Mouse (Mus musculus) activated CD4-positive, CD25-positive, alpha-beta regulatory T cell, adult 4 months (primary cell): ENCODE results near the gene Lamtor4. TPM values are rescaled to one million over a fixed set of nuclear protein-coding genes. Genes with fewer than 3 reads are reported as not detected.
"Not testable (repeated sequence)": the region's sequence is repeated elsewhere in the genome, so short reads cannot be mapped to it uniquely, and the experiment has no call there.

Experiments
- ATAC-seq: one replicate; pipeline ENCODE4 v1.8.0; 2017
- polyA plus RNA-seq, 2 experiments: library from polyadenylated mRNA; unstranded; fragments of 100-300 nt; shearing (Covaris generic); gene quantifications; one replicate each; pipeline ENCODE4 v1.2.1; 2017

Lamtor4 gene
- polyA plus RNA-seq, result 100 to 1,000 TPM; 112 to 123 TPM

DNA sequence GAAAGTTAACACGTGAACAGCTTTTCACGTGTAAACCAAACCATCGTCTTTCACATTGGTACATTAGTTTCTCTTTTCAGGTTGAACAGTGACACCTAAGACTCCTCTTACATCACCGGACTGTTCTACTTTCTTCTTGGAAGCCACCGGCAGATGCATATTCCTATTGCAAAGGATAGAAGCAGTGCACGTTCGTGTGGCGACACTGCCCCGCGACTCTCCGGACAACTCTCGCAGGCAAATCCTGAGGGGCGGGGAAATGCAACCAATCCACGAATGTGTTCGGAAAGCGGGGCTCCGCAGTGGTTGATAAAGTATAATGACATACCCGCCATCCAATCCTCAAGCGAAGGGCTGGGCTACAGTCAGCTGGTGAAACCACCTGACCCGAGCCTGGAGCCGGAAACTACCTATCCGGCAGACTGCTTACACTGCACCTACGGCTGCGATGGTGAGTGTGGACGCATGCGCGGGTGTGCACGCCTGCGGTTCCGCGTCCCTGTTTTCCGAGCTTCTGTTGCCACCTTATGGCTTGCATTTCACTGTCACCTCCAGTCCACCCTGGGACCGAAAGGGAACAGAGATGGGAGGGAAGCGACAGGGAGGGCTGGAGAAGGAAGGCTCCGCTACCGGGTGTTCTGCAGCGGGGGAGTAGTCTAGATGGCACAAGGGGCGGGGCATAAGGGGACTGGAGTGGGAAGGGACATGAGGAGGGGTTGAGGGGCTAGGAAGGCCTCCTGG, at the start of gene Lamtor4:
TSS of gene Lamtor4 (plus strand) at position 130 of the 741 bp plus-strand sequence.
- peak; percentile 97 for ATAC-seq

DNA sequence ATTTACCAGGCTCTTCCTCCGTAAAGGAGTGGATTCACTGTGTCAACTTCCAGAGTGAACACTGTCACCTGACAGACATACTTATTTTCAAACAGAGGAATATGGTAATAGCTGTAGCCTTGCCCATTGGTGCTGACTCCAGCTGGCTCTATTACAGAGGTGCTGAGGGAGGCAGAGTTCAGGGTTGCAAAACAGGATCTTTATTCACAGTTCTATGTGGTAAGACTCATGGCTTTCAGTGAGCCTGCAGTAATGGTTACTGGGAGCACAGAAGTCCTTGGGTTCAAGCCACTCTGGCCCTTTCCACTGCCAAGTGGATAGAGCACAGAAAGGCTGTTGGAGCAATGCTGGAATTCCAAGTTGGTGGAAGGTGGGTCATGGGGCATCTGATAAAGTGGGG, 48.0 kb upstream of the Lamtor4 start:
- no peak for ATAC-seq

DNA sequence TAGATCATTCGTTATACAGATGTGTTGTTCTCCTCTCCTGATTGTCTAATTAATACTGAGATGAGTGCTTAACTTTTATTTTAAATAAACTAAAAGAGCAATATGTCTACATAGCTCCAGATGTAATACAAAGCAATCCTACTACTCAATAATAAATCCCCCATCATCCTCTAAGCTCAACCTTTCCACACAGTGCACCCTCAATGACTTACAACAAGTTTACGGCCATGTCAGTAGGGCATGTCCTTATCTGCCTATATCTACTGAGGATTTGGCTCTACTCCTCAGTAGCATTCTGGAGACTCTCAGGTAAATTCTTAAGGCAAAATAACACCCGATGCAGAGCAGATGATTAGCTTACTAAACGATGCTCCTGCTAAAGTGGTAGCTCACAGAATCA, 47.4 kb upstream of the Lamtor4 start:
- ATAC-seq, result no peak

DNA sequence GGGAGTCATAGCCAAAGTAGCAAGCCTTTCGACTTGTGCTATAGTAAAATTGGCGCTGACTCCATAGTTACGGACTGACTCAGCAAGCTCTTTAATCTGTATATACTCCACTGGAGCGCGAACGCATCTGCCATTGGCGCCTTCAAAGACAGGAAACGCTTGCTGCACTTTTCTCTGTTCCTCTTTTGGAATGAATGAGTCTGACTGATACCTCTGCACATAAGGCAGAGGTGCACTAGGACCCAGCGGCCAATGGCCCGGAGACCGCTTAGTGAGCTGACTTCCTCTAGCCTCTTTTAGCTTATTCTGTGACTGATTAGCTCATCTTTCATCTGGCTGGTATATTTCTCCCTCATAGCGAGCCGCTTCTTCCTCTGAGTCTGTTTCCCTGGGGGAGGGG, 38.6 kb upstream of the Lamtor4 start:
- ATAC-seq, result not testable (repeated sequence)

DNA sequence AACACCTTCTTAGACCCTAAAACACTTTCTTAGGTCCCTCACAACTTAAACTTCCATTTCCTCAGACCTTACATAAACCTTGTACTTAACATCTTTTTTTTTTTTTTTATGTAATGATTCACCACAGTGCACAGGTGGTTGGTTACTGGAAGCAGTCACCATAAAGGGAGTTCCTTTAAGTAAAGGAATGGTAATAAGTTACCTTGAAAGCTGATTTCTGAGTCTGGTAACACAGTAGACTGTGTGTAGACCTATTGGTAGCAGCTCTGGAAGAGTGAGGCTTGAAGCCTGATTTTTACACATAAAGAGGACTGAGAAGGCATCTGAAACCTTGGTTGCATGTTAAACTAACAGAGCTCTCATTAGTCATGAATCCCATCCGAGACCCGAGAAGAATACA, 35.4 kb upstream of the Lamtor4 start:
- ATAC-seq, result no peak

DNA sequence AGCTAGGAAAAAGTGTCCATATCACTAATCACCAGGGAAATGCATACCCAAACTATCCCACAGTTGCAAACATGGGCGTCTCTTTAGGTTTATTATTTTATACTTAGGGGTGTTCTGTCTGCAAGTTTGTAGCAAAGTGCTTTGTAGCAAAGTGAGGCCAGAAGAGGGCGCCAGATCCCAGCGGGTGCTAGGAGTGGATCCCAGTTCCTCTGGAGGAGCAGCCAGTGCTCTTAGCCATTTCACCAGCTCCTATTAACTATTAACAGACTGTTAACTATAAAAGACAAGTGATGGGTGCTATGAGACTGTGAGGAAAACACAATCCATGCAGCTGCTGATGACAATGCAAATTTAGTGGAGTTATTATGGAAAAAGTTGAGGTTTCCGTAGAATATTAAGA, 33.2 kb upstream of the Lamtor4 start:
- no peak for ATAC-seq

DNA sequence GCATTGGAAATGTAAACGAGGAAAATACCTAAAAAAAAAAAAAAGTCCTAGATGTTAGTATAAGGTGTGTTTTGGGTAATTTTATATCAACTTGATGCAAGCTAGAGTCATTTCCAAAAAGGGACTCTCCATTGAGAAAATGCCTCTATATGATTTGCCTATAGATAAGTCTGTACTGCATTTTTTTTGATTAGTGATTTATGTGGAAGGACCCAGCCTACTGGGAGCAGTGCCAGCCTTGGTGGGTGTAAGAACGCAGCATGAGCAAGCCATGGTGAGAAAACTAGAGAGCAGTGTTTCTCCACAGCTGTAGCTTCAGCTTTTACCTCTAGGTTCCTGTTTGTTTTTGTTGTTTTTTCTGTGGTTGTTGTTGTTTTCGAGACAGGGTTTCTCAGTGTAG, 32.0 kb upstream of the Lamtor4 start:
- ATAC-seq, result no peak

DNA sequence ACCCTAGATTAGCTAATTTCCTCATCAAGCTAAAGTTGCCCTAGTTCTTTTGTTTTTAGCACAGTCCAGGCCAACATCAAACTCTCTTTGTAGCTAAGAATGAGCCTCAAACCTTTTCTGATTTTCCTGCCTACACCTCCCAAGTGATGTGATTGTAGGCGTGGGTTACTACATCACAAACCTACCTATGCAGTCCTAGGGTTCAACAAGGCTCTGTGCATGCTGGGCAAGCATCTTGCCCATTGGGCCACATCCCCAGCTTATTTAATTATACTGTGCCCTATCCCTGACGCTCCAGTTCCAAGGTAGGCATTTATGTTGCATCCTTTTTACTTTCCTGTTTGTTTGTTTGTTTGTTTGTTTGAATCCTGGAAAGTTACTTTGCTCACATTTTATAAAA, 29.6 kb upstream of the Lamtor4 start, which contains the start of gene Nxpe5:
TSS of gene Nxpe5 (plus strand) at position 199 of the 400 bp plus-strand sequence.
- no peak for ATAC-seq

DNA sequence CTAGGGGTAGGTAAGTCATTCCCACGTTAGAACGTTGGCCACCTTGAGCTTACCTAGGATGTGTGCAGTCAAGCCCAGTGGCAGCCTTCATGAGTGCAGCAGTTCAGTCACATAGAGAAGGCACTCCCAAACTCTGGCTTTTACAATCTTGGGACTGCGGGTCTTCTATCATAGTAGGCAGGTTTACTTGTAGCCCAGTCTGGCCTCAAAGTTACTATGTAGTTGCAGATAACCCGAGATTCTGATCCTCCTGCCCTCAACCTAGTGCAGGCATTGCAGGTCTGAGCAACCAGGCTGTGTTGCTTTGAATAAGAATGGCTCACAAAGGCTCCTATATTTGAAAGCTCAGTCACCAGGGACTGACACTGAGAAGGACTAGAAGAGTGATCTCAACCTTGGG, 28.8 kb upstream of the Lamtor4 start:
- ATAC-seq, result no peak

DNA sequence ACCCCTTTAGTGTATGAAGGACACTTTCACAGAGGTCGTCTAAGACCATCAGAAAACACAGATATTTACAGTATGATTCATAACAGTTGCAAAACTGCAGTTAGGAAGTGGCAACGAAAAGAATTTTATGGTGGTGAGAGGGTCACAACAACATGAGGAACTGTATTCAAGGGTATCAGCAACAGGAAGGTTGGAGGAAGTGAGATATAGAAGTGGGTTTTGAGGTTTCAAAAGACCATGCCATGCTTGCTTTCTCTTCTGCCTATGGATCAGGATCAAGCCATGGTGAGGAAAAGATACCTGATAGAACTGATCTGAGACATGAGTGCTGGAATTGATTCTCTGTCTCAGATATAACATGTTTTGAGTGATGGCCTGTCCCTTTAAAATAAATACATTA, 27.9 kb upstream of the Lamtor4 start:
- no peak for ATAC-seq

DNA sequence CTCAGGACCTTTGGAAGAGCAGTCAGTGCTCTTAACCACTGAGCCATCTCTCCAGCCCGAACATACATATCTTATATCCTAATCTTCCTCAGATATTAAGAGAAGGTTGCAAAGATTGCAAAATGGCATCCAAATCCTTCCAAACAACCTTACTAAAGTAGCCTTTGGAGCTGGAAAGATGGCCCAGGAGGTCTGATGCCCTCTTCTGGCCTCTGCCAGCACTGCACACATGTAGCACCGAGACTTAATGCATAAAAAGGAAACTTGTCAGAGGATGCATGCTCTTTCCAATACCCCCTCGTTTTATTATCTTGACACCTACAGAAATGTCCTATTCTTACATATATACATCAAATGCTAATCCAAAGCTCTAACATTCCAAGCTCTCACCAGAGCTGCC, 27.3 kb upstream of the Lamtor4 start:
- no peak for ATAC-seq

DNA sequence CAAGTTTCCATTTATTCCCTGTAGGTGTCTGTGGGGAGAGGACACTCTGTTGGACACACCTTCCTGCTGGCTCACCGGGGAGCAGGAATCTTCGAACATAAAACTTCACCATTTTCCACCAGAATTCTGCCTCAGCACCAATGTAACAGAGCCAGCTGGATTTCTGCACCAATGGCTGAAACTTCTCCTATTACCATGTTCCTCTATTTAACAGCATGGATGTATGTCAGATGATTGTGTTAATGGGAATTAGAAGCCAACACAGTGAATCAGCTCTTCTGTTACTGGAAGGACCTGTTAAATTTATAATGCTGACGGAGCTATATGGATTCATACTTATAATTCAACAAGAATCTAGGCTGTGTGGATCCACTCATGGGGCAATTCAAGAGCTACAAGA, 25.8 kb upstream of the Lamtor4 start:
- no peak for ATAC-seq

DNA sequence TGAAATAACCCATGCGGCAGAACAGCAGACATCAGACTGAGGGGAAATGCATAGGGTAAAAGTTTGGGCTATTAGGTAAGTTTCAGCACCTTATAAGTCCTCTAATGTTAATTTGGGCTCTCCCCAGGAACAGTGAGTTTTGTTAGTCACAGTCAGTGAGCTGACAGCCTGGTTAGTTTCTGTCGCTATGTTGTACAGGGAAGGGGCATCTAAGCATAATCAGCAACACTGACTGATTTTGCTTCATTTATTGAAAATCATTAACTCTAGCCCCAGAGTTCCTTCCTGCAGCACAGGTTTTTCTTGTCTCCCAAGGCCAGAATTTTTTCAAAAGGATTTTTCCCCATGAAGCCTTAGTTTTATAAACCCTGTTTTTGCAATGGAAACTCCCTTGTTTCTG, 21.5 kb upstream of the Lamtor4 start:
- no peak for ATAC-seq

DNA sequence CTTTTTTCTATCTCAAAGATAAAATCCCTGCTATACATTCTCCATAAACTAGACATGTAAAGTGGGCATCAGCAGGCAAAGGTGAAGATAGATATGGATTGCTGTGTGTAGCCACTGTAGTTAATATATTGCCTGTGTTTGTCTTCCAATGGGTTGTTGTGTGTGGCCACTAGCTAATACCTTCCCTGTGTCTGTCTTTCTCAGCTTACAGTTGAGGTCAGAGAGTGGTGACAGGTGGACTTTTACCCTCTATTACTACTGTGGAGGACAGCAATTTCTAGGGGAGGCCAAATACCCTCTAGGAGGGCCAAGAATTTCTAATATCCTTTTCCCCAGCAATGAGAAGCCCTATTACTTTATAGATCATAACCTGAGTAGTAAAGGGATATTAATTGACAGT, 21.1 kb upstream of the Lamtor4 start:
- ATAC-seq, result no peak

DNA sequence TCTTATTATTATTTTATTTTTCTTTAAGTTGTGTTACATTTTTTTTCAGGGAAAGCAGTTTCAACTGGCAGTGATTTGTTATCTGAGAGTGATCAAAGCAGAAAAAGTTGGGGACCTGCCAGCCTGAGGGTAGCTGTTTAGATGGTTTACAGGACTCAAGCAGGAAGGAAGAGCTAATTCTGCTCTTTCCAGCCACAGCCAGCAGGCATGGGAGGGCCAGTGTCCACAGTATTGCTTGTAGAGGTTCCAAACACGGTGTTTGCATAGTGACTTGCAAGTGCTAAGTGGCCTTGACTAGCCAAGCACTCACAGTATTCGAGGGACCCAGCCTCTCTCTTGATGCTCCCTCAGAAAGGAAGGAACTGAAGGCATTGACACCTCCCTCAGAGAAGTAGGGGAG, 13.8 kb upstream of the Lamtor4 start:
- no peak for ATAC-seq

DNA sequence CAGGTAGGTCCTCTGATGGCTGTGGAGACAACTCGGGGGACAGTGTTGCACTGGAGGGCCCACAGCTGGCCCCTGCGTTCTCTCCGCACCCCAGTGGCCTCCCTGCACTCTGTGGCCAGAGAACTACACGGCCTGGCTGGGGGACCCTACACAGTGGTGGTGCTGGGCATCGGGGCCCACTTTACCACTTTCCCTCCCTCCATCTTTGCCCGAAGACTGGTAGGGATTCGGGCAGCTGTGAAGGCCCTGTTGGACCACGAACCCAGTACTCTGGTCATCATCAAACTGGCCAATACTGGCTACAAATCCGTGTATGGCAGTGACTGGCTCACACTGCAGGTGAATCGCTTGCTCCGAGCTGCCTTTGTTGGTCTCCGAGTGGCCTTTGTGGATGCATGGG, 4.1 kb upstream of the Lamtor4 start:
- no peak for ATAC-seq

DNA sequence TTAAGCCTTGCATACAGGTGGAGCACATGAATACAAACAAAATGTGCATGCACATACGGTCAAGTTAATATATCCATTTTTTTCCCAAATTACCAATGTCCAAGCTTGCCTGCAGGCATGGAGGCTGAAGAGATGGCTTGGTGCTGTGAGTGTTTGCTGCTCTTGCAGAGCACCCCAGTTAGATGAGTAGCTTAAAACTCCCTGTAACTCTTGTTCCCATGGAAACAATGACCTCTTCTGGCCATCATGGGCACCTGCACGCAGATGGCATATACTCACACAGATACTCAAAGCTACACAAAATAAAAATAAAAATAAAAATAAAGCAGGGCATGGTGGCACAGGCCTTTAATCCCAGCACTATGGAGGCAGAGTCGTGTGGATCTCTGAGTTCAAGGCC, 2.2 kb upstream of the Lamtor4 start:
- no peak for ATAC-seq

DNA sequence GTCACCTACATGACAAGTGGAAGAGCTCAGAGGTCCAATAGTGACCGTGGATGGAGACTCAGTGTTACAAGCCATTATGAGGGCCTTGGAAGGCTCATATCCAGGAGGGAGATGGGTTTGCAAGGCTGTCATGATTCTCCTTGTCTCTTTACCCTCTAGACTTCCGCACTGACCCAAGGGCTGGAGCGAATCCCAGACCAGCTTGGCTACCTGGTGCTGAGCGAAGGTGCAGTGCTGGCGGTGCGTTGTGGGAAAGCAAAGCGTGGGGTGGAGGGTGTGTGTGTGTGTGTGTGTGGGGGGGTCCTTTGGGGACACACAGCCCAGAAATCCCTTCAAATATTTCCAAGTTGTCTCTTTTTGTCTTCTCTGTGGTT, 799 bp downstream of the Lamtor4 start:
- no peak for ATAC-seq

DNA sequence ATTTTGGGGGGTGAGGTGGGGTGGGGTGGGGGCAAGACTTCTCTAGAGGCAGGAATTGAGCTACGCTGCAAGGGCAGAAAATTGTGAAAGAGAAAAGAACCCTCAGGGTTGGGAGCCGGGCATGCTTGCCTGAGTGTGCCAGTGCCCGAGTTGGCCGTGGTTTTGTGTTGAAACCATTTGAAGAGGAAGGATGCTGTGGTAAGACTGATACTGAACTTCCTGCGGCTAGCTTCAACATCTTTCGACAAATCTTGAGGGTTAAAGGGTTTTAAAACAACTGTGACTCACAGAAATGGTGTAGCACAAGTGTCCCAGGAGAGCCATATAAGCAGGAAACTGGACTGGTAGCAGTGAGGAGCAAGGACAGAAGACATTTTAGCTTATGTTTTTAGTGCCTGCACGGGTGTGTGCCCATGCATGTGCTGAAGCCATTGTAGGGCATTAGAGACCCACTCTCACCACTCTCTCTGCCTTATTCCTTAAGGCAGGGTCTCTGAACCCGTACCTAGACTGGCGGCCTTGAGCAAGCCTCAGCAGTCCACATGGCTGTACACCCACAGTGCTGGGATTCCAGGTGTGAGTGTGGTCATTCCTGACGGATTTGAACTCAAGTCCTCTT, 1.8 kb downstream of the Lamtor4 start:
- ATAC-seq, result peak; percentile 42

DNA sequence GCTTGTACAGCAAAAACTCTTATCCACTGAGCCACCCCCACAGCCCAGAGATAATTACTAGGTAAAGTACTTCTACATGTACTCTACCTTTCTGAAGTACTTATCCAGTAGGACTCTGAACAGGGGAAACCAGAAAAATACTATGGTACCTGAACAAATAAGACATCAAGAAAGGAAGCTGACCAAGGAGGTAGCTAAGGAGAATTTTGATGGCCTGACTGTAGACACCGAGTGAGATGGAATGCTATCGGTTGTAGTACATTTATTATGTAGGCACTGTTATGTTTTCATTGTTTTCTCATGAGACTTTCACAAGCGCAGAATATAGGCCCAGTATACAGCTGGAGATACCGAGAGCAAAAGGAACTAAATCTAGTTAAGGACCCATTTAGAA, 2.3 kb downstream of the Lamtor4 start:
- ATAC-seq, result no peak

DNA sequence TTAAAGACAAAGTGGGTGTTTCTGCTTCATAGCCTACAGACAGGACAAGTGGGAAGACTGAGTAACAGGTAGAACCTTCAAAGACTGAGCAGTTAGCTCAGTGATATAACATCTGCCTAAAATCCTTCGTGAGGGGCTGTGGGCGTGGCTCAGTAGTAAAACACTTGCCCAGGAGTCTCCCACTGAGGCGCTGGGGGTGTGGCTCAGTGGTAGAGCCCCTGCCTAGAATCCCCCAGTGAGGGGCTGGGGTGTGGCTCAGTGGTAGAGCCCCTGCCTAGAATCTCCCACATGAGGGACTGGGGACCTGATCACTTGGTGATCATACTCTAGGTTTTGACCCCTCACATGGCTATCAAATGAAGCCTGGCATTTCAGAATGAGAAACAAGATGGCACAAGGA, 2.8 kb downstream of the Lamtor4 start:
- no peak for ATAC-seq

DNA sequence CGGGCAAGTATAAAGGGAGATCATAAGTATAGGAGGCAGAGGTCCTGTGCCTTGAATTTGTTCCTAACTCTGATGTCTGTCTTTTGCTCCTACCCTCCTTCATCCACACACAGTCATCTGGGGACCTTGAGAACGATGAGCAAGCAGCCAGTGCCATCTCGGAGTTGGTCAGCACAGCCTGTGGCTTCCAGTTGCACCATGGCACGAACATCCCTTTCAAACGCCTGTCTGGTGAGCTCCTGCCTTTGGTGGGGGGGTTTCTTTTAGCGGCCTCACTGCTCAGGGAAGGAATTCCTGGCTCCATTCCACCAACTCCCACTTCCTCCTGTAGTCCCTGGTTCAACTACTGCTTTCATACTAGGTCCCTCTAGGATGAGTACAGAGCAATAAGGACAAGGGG, 3.3 kb downstream of the Lamtor4 start:
- ATAC-seq, result no peak

DNA sequence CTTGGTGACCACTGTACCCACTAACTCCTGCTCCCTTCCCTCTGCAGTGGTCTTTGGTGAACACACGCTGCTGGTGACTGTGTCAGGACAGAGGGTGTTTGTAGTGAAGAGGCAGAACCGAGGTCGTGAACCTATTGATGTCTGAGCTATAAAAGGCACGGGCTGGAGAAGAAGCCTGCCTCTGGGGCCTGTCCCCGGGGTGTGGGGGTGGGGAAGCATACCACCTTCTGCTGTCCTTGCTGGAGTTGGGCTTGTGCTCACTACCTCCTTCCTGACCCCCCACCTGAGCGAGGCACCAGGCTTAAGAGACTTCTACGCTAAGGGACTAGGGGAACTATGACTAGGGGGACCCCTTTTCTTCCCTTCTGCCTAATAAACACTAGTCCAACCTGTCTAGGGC, 3.7 kb downstream of the Lamtor4 start:
- no peak for ATAC-seq

DNA sequence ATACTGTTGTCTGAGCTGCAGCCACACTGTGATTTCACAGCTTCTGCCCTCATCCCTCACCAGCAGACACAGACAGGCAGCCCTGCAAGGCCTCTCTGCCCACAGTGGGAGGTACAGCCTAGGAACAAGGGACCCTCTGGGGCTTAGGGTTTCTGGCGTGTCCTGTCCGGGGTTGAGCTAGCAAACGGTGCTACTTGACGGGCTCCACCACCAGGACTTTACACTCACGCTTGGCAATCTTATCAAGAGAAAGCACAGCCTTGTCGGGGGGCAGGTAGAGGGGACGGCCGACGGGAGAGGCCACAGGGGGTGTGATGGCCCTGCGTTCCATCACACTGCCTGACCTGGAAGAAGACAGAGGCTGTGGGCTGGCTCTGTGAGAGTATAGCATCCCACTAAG, 4.8 kb downstream of the Lamtor4 start:
- no peak for ATAC-seq

DNA sequence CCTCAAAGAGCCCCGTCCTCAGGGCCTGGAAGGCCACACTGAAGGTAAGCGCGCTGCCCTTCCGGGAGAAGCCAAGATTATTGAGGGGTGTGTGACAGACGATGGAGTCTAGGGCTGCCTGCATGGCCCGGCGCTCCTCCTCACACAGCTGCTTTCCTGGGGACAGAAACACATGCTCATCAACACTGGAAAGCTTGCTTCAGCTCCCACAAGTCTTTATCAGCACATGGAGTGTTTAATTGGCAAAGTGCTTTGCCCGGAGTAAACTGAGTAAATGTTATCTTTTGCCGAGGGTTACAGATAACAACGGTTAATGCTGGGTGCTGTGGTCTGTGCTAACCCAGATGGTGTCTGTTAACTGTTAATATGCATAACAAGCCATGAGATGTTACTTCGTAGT, 5.6 kb downstream of the Lamtor4 start:
- no peak for ATAC-seq
